In genomic region chr15:25959375-25959774, GRCm38 (mm10) we compare ENCODE assay signal across 8 mouse cellular contexts. TPM values are rescaled to one million over a fixed set of nuclear protein-coding genes. Genes with fewer than 3 reads are reported as not detected.
DNase-seq lines count a peak whose midpoint lies in the region; ATAC-seq and TF ChIP-seq lines count a peak whose summit lies in the region.

No protein-coding gene starts in this region.

- DNase-seq in heart, postnatal 25 days (ENCODE audit: low spot score): no peak
- DNase-seq in ES-E14 (ENCODE audit: low read depth, low spot score): peak; percentile 16
- DNase-seq in kidney, postnatal 10 days: peak; percentile 30
- DNase-seq in gastrocnemius, adult 8-10 months (ENCODE audit: low spot score in 2 of 2): no peak
- no peak for DNase-seq in thymus, adult 2 months

- no peak overlapping the region for H3K9ac ChIP-seq in heart, embryonic 15.5 days
- H3K9ac ChIP-seq in ES-E14 (ENCODE audit: insufficient read depth, low read depth, low read length, poor library complexity, severe bottlenecking): no peak overlapping the region
- H3K9ac ChIP-seq in embryonic facial prominence, embryonic 13.5 days: no peak overlapping the region
- H3K9ac ChIP-seq in neural tube, embryonic 12.5 days: no peak overlapping the region

- no peaks in the 10 kb centered on the region for H3K27me3 ChIP-seq in heart, embryonic 15.5 days
- no peaks in the 10 kb centered on the region for H3K27me3 ChIP-seq in embryonic facial prominence, embryonic 13.5 days
- no peaks in the 10 kb centered on the region for H3K27me3 ChIP-seq in neural tube, embryonic 12.5 days (replicated peaks)
- H3K27me3 ChIP-seq in thymus, adult 2 months (ENCODE audit: control insufficient read depth, insufficient read depth, low read length): no peaks in the 10 kb centered on the region

- no peaks in the 10 kb centered on the region; the same call in 1 of the 2 replicates for H3K36me3 ChIP-seq in heart, embryonic 15.5 days
- no peaks in the 10 kb centered on the region for H3K36me3 ChIP-seq in ES-E14 (ENCODE audit: control insufficient read depth, insufficient read depth, low read length, poor library complexity, severe bottlenecking)
- H3K36me3 ChIP-seq in embryonic facial prominence, embryonic 13.5 days: no peaks in the 10 kb centered on the region
- H3K36me3 ChIP-seq in neural tube, embryonic 12.5 days: no peaks in the 10 kb centered on the region
- H3K36me3 ChIP-seq in thymus, adult 2 months (ENCODE audit: control insufficient read depth, insufficient read depth, low read length): no peaks in the 10 kb centered on the region

- TF ChIP-seq CTCF in thymus, adult 2 months (IDR thresholded peaks at IDR 0.05; ENCODE audit: borderline replicate concordance, control insufficient read depth, extremely low read depth, insufficient read depth, low read length, poor library complexity): no peak

- peak; percentile 65 for ATAC-seq in heart, embryonic 15.5 days (replicated peaks; ENCODE audit: insufficient number of reproducible peaks, insufficient read depth, low FRiP score, low read depth)
- ATAC-seq in embryonic facial prominence, embryonic 13.5 days (ENCODE audit: insufficient number of reproducible peaks, insufficient read depth, low FRiP score, low TSS enrichment, low read depth): peak; percentile 82; the same call in 1 of the 2 replicates
- peak; percentile 61; the same call in 1 of the 2 replicates for ATAC-seq in neural tube, embryonic 12.5 days (ENCODE audit: low FRiP score, low read depth)

- H3K9me3 ChIP-seq in heart, embryonic 15.5 days (replicated peaks): no peaks in the 10 kb centered on the region
- H3K9me3 ChIP-seq in ES-E14 (ENCODE audit: control insufficient read depth, insufficient read depth, low read depth, low read length): no peaks in the 10 kb centered on the region; the same call in 1 of the 2 replicates
- no peaks in the 10 kb centered on the region for H3K9me3 ChIP-seq in embryonic facial prominence, embryonic 13.5 days
- H3K9me3 ChIP-seq in neural tube, embryonic 12.5 days: no peaks in the 10 kb centered on the region

- peaks cover 26% of the 10 kb centered on the region for H3K4me1 ChIP-seq in heart, embryonic 15.5 days (replicated peaks)
- no peaks in the 10 kb centered on the region for H3K4me1 ChIP-seq in ES-E14 (ENCODE audit: control insufficient read depth in 2 of 2, insufficient read depth in 2 of 2, low read length in 2 of 2, poor library complexity in 1 of 2)
- 0 out of 2 replicates have a peak, but pooled peaks cover 3% of the 10 kb centered on the region for H3K4me1 ChIP-seq in embryonic facial prominence, embryonic 13.5 days
- no peaks in the 10 kb centered on the region for H3K4me1 ChIP-seq in neural tube, embryonic 12.5 days
- no peaks in the 10 kb centered on the region for H3K4me1 ChIP-seq in thymus, adult 2 months (replicated peaks; ENCODE audit: control insufficient read depth, insufficient read depth, low read length)

- no peak overlapping the region for H3K27ac ChIP-seq in heart, embryonic 15.5 days
- no peak overlapping the region for H3K27ac ChIP-seq in ES-E14 (ENCODE audit: insufficient read depth, low read depth, low read length, poor library complexity, severe bottlenecking)
- no peak overlapping the region for H3K27ac ChIP-seq in embryonic facial prominence, embryonic 13.5 days
- H3K27ac ChIP-seq in neural tube, embryonic 12.5 days: no peak overlapping the region
- H3K27ac ChIP-seq in thymus, adult 2 months (ENCODE audit: control insufficient read depth, insufficient read depth, low read length): no peak overlapping the region

- no peak for TF ChIP-seq POLR2A in thymus, adult 2 months (IDR thresholded peaks at IDR 0.05; ENCODE audit: control insufficient read depth, extremely low read depth, insufficient read depth, low read length, poor library complexity)

- in situ Hi-C loops in ES-E14 (cut with MboI; ENCODE audit: low sequenced_read_pairs in 2 of 2, unreplicated experiment in 2 of 2): loop anchor here in 1 of 2 experiments (10.0 kb wide), 1 partner anchor 155 kb away; no protein-coding TSS in a partner anchor

- intact Hi-C loops in heart, postnatal 25 days (cut with DNase I): loop anchor here (2.0 kb wide), 1 partner anchor 155 kb away; no protein-coding TSS in a partner anchor

- no peak overlapping the region for H3K4me3 ChIP-seq in heart, embryonic 15.5 days
- H3K4me3 ChIP-seq in ES-E14 (ENCODE audit: insufficient read depth in 1 of 2, low read depth in 1 of 2, low read length in 2 of 2, poor library complexity in 1 of 2, severe bottlenecking in 1 of 2): no peak overlapping the region
- no peak overlapping the region for H3K4me3 ChIP-seq in embryonic facial prominence, embryonic 13.5 days
- no peak overlapping the region for H3K4me3 ChIP-seq in neural tube, embryonic 12.5 days
- no peak overlapping the region for H3K4me3 ChIP-seq in thymus, adult 2 months (ENCODE audit: control insufficient read depth, insufficient read depth, low read length)

- WGBS in heart, embryonic 15.5 days: 20% methylated on average over 5 of the region's 5 CpGs
- 26% methylated on average over 5 of the region's 5 CpGs for WGBS in embryonic facial prominence, embryonic 13.5 days
- 55% methylated on average over 5 of the region's 5 CpGs for WGBS in neural tube, embryonic 12.5 days
- WGBS in thymus, adult 2 months: 55% methylated on average over 5 of the region's 5 CpGs

- no peak overlapping the region for H3K4me2 ChIP-seq in heart, embryonic 15.5 days
- no peak overlapping the region for H3K4me2 ChIP-seq in embryonic facial prominence, embryonic 13.5 days
- H3K4me2 ChIP-seq in neural tube, embryonic 12.5 days (replicated peaks): no peak overlapping the region

TF ChIP-seq in ES-E14, 5 proteins besides CTCF, POLR2A, EP300 and RAD21:
- no peak for TF ChIP-seq HCFC1 (IDR thresholded peaks at IDR 0.05; ENCODE audit: borderline replicate concordance, insufficient read depth, low read length)
- TF ChIP-seq ZC3H11A (IDR thresholded peaks at IDR 0.05; ENCODE audit: borderline replicate concordance, low read depth, low read length): no peak
- TF ChIP-seq MAFK (IDR thresholded peaks at IDR 0.05; ENCODE audit: insufficient read depth, low read depth, low read length): no peak
- no peak for TF ChIP-seq CHD2 (IDR thresholded peaks at IDR 0.05; ENCODE audit: low read depth, low read length)
- no peak for TF ChIP-seq ZNF384 (IDR thresholded peaks at IDR 0.05; ENCODE audit: low read depth, low read length)
TF ChIP-seq in ES-E14: peak in this region for 0.

RNA-seq across cellular contexts. Expression of gene Zfp622, which starts 24.8 kb away (rescaled TPM):
- 16.4 and 20.2 TPM in 2 replicates for polyA plus RNA-seq in heart, embryonic 15.5 days (2015; fragmentation: Nextera tagmentation; extraction: Ambion mirVana)
- total RNA-seq in heart, postnatal 25 days (2021): 10 to 100 TPM; 21.1 to 22.2 TPM
- 53.2 and 65.9 TPM in 2 replicates for total RNA-seq in ES-E14 (2012; rRNA removed)
- 29.7 and 34.6 TPM in 2 replicates for polyA plus RNA-seq in embryonic facial prominence, embryonic 13.5 days (2015; fragmentation: Nextera tagmentation; extraction: Ambion mirVana)
- polyA plus RNA-seq in neural tube, embryonic 12.5 days (2016; fragmentation: Nextera tagmentation; extraction: Ambion mirVana): 41.7 and 44.9 TPM in 2 replicates
- total RNA-seq in gastrocnemius, adult 8-10 months (2022): 10 to 100 TPM; 25.6 to 32.1 (median 27.9) TPM
- polyA plus RNA-seq in thymus, adult 2 months (2012; rRNA removed): 20.6 and 24.0 TPM in 2 replicates

Comparison
In these comparisons a context has a peak if more than half of its experiments do, and no peak if none do; other contexts are left out.
1. DNase-seq: peak in ES-E14 (single experiment) and kidney, postnatal 10 days (single experiment); none in heart, postnatal 25 days (single experiment), gastrocnemius, adult 8-10 months (0 of 2) and thymus, adult 2 months (single experiment).
2. Peak in every context shown above with its lines, with median percentiles within 50 percentile points of each other: ATAC-seq.